Mouse (Mus musculus) thymus, adult 2 months (tissue): ENCODE data around the gene Abraxas2.

Source experiments
- CTCF ChIP-seq: fragments of 200-500 bp; IDR thresholded peaks from 2 replicates; pipeline ENCODE4 v1.5.1; 2012; ENCODE audit warnings: mild to moderate bottlenecking, control low read depth, low read length, moderate library complexity, borderline replicate concordance; ENCODE audit not compliant: control insufficient read depth, poor library complexity, insufficient read depth; ENCODE audit errors: extremely low read depth
- POLR2A ChIP-seq: fragments of 200-500 bp; IDR thresholded peaks from 2 replicates; pipeline ENCODE4 v1.6.1; 2012; ENCODE audit warnings: mild to moderate bottlenecking, low read length, control low read depth, moderate library complexity; ENCODE audit not compliant: control insufficient read depth, poor library complexity, insufficient read depth; ENCODE audit errors: extremely low read depth

DNA sequence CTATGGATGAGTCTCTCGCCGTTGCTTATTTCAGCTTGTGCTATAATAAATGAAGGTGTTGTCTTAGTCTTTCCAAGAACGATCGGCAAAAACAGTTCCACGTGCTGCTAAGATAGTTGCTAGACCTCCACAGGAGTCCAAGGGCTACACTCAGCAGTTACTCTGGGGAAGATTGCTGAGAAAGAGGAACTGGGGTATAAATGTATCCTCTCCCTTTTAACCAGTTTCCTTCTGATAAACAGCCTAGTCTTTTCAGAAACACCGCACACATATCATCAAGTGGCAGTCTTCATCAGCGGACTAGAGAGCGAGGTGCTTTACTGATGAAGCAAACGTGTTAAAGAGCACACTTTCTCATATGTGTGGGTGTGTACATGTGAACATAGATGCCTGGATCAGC lies 7.3 kb downstream of the Abraxas2 start:
- TF ChIP-seq CTCF: no peak
- no peak for TF ChIP-seq POLR2A
